Mouse (Mus musculus): ENCODE results near the gene Gm21750.

DNA sequence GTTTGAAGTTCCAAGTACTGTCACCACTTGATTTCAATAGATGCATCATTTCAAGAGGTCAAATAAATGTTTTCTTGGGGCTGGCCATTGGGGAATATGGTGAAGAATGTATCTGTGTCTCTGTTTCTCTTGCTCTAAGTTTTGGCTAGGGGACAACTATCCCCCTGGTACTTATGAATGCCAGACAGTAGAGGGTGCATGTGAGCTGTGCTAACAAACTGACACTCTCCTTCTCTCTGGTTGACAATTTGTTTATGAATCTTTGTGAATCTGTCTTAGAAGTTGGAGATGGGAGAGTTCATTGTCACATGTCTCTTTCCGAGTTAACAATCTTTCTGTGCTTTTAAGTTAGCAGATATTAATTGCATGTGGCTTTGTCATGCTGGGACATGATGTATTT lies 39.2 kb downstream of the Gm21750 start:
- no peak for TF ChIP-seq MAFK (IDR thresholded peaks at IDR 0.05; ENCODE audit: insufficient read depth, low read depth, low read length)
- no peak for TF ChIP-seq ZNF384 (IDR thresholded peaks at IDR 0.05; ENCODE audit: low read depth, low read length)
